ENCODE assay signal across 10 mouse cellular contexts in the genomic region with DNA sequence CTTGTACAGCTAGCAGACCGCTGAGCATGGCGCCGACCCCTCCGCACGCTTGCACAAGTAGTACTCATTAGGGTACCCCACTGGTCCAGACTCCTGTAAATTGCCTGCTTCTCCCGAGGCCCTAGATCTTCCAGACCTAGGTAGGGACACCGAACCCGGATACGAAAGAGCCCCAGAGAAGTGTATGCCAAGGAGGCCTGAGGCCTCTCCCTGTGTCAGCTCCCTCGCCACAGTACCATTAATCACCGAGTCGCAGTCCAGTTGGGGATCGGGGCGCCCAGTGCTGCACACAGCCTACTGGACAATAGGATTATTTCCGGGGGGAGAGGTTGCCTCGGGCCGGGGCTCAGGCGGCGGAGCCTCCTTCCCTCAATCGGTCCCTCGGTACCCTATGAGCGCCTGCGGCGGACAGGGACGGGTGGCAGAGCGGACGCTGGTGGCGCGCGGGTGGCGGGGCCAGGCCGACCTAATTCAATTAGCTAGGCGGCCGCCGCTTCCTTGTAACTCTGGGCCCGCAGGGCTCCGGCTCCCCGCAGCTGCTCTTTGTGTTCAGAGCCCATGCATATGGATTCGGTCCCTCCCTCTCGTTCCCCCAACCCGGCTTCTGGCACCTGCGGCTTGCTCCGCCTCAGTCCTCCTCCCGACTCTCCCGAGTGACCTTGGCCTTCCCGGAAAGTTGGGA. TPM values are rescaled to one million over a fixed set of nuclear protein-coding genes. Genes with fewer than 3 reads are reported as not detected.
DNase-seq lines count a peak whose midpoint lies in the region; ATAC-seq and TF ChIP-seq lines count a peak whose summit lies in the region.
"Had no signal": no experiment of that assay in that cellular context is flagged by ENCODE, and none has a peak within 500 bp of the region (broad histone marks: within the 10 kb centered on the region; RNA-seq: fewer than 3 reads in every experiment).

No protein-coding gene starts in this region.

- intact Hi-C loops in heart, adult 2 months (cut with DNase I) = no loop called here
- intact Hi-C loops in left cerebral cortex, postnatal 4 days (cut with DNase I) = no loop called here
- intact Hi-C loops in gastrocnemius, postnatal 36 days (cut with DNase I) = no loop called here

- TF ChIP-seq CTCF in heart, adult 2 months (IDR thresholded peaks at IDR 0.05) = no peak

- H3K36me3 ChIP-seq in heart, embryonic 13.5 days = no peaks in the 10 kb centered on the region
- H3K36me3 ChIP-seq in heart, adult 2 months (ENCODE audit: control insufficient read depth, insufficient read depth, low read length) = no peaks in the 10 kb centered on the region
- no peaks in the 10 kb centered on the region for H3K36me3 ChIP-seq in hindbrain, embryonic 16.5 days (ENCODE audit: control insufficient read depth, insufficient read depth, low read length)

- H3K27ac ChIP-seq in heart, embryonic 13.5 days (replicated peaks) = no peak overlapping the region
- H3K27ac ChIP-seq in heart, adult 2 months = no peak overlapping the region
- no peak overlapping the region for H3K27ac ChIP-seq in hindbrain, embryonic 16.5 days (ENCODE audit: low read depth, low read length)

- no peaks in the 10 kb centered on the region for H3K79me2 ChIP-seq in heart, adult 2 months (replicated peaks; ENCODE audit: control insufficient read depth, insufficient read depth, low read length)

- peak overlapping the region; percentile 34 for H3K4me3 ChIP-seq in heart, embryonic 13.5 days
- H3K4me3 ChIP-seq in heart, adult 2 months = no peak overlapping the region
- H3K4me3 ChIP-seq in hindbrain, embryonic 16.5 days (ENCODE audit: low read length) = no peak overlapping the region
- H3K4me3 ChIP-seq: megakaryocyte, embryonic 14.5 days had no signal

- 1% methylated on average over 46 of the region's 46 CpGs for WGBS in heart, embryonic 13.5 days
- WGBS in heart, adult 2 months = 4% methylated on average over 46 of the region's 46 CpGs
- WGBS in hindbrain, embryonic 16.5 days = 2% methylated on average over 46 of the region's 46 CpGs

- TF ChIP-seq POLR2A in heart, adult 2 months (IDR thresholded peaks at IDR 0.05; ENCODE audit: insufficient read depth, low read depth, low read length) = no peak

- no peaks in the 10 kb centered on the region for H3K9me3 ChIP-seq in heart, embryonic 13.5 days
- peaks cover 6% of the 10 kb centered on the region; the same call in 1 of the 2 replicates for H3K9me3 ChIP-seq in hindbrain, embryonic 16.5 days (ENCODE audit: control insufficient read depth, low read length)

- peak overlapping the region; percentile 37; the same call in 1 of the 2 replicates for H3K9ac ChIP-seq in heart, embryonic 13.5 days
- no peak overlapping the region for H3K9ac ChIP-seq in heart, adult 2 months (ENCODE audit: low read depth, low read length)
- no peak overlapping the region for H3K9ac ChIP-seq in hindbrain, embryonic 16.5 days (ENCODE audit: low read depth, low read length)

- peak overlapping the region; percentile 54 for H3K4me2 ChIP-seq in heart, embryonic 13.5 days
- H3K4me2 ChIP-seq in hindbrain, embryonic 16.5 days (ENCODE audit: low read length) = peak overlapping the region; percentile 37

- peaks cover 100% of the 10 kb centered on the region for H3K27me3 ChIP-seq in heart, embryonic 13.5 days (replicated peaks)
- H3K27me3 ChIP-seq in heart, adult 2 months (ENCODE audit: control insufficient read depth, insufficient read depth, low read length) = peaks cover 15% of the 10 kb centered on the region
- H3K27me3 ChIP-seq in hindbrain, embryonic 16.5 days (replicated peaks; ENCODE audit: control insufficient read depth, insufficient read depth, low read length) = peaks cover 93% of the 10 kb centered on the region

- no peak for DNase-seq in heart, adult 2 months
- peak; percentile 57 for DNase-seq in embryo, embryonic 9.5 days (ENCODE audit: extremely low spot score)
- peak; percentile 60 for DNase-seq in neural tube, embryonic 10.5 days (ENCODE audit: extremely low spot score, low spot score)
- DNase-seq in spleen, adult 12 weeks (ENCODE audit: low spot score) = no peak
- DNase-seq in left cerebral cortex, postnatal 4 days = no peak
- DNase-seq in gastrocnemius, postnatal 36 days = no peak

- TF ChIP-seq EP300 in heart, adult 2 months (IDR thresholded peaks at IDR 0.05; ENCODE audit: insufficient read depth, low read depth, low read length) = no peak

- peaks cover 7% of the 10 kb centered on the region; the same call in 1 of the 2 replicates for H3K4me1 ChIP-seq in heart, embryonic 13.5 days
- no peaks in the 10 kb centered on the region for H3K4me1 ChIP-seq in heart, adult 2 months (ENCODE audit: control insufficient read depth, insufficient read depth, low read length)
- peaks cover 6% of the 10 kb centered on the region for H3K4me1 ChIP-seq in hindbrain, embryonic 16.5 days (ENCODE audit: control insufficient read depth, insufficient read depth, low read depth, low read length)

- ATAC-seq in heart, embryonic 13.5 days (ENCODE audit: extremely low read depth, insufficient number of reproducible peaks, low FRiP score, low TSS enrichment) = no peak
- no peak for ATAC-seq in hindbrain, embryonic 16.5 days

RNA-seq across cellular contexts. Expression of a gene that starts 7.1 kb away (rescaled TPM):
- polyA plus RNA-seq in heart, embryonic 13.5 days (2015; fragmentation: Nextera tagmentation; extraction: Ambion mirVana) = 0.11 and 0.23 TPM in 2 replicates
- under 1 TPM; 0.10 to 0.11 TPM for total RNA-seq in heart, adult 2 months (2021)
- polyA plus RNA-seq in heart, adult 2 months (2012; rRNA removed) = 0.09 and 0.20 TPM in 2 replicates
- 1.2 and 1.3 TPM in 2 replicates for polyA plus RNA-seq in hindbrain, embryonic 16.5 days (2015; fragmentation: Nextera tagmentation; extraction: Ambion mirVana)
- total RNA-seq in left cerebral cortex, postnatal 4 days (2021) = not detected
- not detected for total RNA-seq in gastrocnemius, postnatal 36 days (2021)
- total RNA-seq: layer of hippocampus, postnatal 14 days had no signal

Comparison
In these comparisons a context has a peak if more than half of its experiments do, and no peak if none do; other contexts are left out.
1. DNase-seq: peak in embryo, embryonic 9.5 days (single experiment) and neural tube, embryonic 10.5 days (single experiment); none in heart, adult 2 months (0 of 2), spleen, adult 12 weeks (single experiment), left cerebral cortex, postnatal 4 days (single experiment) and gastrocnemius, postnatal 36 days (0 of 2).